Mouse (Mus musculus) forelimb bud, embryonic 11.5 days (tissue): ENCODE measurements around the gene Tango2.
A peak's percentile ranks its signal among the peaks of the same experiment; 100 is the strongest.

Experiments used
- DNase-seq: peaks from one replicate; pipeline ENCODE4 v3.0.0-alpha.2; 2012; ENCODE audit warnings: low read depth, low spot score

Tango2 gene

DNA sequence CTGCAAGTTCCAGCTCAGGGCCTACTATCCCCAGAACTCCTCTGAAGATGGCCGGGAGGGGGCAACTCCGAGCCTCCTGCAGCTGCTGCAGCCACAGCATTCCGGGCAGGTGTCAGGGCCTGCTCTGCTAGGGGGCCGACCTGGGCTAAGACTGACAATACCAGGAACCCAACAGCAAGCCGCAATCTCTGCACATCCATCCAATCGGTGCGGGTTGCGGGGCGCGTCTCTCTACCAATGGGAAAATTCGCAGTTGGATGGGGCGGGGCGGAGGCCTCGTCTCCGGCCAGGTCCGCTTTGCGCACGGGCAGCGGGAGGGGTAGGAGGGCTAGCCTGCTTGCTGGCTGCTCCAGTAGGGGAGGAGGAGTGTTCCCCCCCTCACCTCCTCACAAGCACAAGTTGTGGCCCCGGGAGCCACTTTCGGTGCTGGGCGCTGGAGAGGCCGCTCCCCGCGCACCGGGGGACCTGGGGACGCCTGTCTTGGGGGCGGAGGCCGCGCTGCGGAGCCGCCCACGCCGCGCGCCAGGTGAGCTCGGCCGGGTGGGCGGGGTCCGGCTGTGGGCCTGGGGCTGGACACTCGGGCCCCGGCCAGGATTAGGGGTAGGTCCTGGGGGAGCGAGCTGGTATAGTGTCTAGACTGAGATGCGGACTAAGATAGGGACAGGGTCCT is at the start of gene Tango2, which contains the start of gene Arvcf:
Gene Tango2, minus strand, starts transcription at position 173 of the 670 bp plus-strand sequence.
Gene Arvcf, plus strand, starts transcription at position 252 of the 670 bp plus-strand sequence.
- DNase-seq: peak; percentile 89

DNA sequence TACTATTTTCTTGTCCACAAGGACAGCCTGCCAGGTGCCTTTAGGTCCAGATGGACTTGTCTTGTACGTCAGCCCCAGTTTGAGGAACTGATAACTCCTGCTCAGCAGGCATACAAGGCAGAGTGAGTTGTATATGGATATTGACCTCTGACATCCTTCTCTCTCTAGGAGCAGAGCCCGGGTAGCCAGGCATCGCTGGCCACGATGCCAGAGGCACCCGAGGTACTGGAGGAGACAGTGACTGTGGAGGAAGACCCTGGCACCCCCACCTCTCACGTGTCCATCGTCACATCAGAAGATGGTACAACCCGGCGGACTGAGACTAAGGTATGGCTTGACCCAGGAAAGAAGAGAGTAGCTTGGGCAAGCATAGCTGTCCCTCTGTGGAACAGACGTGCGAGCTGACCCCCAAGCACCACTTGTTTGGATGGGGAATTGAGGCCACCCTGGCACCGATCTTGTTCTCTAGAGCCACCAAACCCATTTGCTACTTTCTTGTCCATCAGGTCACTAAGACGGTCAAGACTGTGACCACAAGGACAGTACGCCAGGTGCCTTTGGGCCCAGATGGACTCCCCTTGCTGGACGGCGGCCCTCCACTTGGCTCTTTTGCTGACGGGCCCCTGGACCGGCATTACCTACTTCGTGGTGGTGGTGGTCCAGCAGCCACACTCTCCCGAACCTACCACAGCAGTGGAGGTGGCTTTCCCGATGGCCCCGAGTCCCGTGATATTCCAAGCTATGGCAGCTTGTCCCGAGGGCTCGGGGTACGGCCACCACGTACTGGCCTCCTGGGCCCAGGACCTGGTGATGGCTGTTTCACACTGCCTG is 49.1 kb upstream of the Tango2 start:
- no peak for DNase-seq

DNA sequence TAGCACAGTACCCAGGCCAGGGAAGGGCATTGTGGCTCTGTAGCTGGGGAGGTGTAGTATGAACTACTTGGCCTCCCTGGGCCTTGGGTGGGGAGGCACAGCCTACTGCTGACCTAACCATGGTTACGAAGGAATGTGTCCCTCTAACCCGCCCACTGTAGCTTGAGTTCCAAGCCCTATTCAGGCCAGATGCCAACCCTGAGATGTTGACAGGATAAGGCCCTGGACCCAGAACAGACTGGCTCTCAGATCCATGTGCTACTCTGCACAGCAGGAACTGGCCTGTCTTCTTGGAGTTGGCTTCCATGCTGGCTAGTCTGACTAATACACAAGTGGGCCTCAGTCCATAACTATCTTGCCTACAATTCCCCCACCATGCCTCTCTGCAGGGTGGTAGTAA is 48.3 kb upstream of the Tango2 start:
- no peak for DNase-seq

DNA sequence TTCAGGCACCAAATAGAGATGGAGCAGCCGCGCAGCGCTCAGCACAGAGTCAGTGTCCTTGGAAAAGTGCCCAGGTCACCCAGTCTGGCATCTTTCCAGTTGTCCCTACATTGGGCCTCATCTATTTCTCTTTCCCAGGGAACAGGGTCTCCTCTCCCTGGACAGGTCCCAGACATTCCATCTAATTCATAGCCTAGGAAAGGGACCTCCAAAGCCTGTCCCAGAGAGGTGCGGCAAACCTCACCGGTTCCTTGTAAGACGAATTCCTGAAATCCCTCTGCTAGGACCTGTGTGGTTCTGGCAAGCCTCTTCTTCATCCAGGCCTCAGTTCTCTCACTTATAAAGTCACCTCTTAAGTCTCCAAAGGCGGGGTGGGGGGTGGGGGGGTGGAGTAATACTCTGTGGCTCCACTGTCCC is 47.7 kb upstream of the Tango2 start:
- DNase-seq: no peak

DNA sequence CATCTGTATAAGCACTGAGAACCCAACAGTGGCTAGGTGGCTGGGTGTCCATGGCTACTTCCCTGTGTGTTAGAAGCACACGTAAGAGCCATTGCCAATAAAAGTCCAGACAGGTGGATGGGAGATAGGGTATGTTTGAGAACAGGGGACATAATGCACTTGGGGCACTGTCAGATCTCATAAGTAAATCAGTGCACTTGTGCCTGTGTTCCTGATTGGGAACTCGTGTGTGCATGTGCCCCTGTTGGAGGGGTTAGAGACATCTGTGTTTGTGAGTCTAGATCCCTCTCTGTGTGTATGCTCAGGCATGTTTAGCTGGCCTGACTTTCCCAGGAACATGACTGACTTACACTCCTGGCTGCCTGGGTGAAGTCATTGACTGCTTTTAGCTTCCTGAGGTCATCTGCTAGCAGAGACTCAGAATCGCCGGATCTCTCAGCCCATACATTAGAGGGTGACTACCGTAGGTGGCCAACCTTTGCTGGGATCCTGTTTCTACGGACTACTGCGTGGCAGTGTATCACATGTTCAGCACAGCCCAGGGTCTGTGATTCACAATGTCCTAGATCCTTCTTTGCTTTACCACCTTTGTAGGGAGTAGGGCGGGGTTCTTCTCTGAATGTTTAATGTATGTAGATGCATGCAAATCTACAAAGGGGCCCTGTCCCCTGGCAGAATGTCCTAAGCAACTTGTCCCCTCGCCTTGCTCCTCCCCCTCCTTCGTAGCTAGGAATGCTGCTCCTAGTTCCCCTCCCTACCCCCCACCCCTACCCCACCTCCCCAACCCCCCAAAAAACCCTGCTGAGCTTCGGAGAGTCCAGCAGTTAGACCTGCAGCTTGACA is 47.1 kb upstream of the Tango2 start:
- DNase-seq: peak; percentile 31

DNA sequence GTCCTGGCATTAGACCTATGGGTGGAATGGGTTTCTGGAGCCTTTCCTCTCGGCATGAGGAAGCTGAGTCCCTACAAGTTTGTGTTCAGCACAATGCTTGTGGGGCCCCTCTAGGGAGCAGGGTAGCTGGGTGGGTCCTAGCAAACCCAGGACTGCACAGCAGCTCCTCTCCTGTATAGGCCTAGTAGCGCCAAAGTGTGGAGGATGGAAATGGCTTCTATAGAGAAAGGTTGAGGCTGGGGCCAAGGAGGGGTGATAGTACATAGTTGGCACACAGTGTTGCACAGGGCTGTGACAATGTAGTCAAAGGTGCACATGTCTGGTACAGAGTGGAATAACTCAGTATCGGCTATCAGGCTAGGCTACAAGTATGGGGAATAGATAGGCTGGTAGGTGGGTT is 46.2 kb upstream of the Tango2 start:
- no peak for DNase-seq

DNA sequence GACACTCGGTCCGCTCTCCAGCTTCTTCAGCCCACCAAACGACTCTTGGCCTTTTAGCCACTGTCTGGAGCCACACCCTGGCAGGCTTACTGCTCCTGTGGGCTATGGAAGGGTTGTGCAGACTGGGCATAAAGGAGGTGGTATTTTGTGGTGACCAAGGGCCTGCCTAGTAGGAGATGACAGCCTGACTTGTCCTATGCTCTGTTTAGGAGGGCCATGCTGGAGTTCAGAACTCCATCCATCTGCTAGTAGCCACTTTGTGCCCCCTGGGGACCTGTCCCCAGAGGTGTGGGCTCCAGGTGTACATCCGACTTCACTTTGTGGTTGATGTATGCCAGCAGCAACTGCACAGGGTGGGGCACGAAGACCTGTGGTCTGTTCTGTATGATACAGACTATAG is 45.7 kb upstream of the Tango2 start:
- DNase-seq: no peak

DNA sequence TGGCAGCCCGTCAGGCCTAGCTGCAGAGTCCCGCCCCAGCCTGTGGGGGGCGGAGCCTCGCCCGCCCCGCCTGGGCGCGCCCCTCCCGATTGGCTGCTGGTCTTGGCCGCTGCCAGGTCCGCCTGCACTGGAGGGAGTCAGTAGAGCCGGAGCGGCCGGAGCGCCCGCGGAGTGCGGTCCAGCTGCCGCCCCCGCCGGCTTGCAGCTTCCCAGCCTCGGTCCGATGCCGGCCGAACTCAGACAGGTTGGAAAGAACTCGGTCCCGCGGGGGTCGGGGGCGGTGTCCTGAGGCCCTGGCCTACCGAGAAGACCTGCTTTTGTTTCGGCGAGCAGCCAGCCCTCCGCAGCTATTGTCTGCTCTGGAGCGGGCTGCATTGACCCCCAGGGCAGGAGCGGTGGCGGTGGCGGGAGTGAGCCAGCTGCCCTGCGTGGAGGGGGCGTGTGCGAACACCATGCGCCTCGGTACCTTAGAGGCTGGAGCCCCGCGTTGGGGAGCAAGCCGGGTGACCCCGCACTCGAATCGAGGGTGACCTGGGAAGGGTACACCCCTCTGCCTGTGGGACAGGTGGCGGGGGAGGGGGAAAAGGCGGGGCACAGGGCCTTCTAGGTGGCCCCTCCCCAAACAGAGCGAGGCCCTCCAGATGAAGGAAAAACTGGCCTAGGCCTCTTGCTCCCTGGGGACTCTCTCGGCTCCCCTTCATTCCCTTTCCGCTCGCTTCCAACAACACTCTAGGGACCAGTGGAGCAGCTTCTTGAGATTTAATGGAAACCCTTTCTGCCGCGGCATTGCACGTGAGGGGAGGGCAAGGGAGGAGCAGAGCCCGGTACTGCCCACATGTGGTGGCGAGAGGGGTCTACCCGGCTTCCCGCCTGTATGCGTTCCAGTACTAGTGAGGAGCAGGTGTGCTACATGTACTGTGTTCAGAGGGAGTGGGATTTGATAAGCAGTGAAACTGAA is 44.8 kb upstream of the Tango2 start:
- peak; percentile 83 for DNase-seq

DNA sequence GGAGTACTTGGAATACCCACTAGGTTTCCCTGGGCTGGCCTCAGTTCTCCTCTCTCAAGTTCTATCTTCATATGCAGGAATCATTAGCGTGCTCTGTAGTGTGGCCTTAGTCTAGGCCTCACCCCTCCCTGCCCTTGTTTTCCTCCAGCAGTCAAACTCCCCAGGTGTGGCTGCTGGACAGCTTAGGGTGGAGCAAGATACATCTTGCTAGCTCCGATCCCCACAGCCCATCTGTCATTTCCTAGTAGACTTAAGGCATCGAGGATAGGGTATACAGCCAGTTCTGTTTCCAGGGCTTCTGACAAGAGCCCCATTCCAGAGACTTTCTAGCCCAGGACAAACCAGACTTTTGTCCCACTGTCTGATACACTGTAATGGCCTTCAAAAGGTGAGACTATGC is 43.8 kb upstream of the Tango2 start:
- no peak for DNase-seq

DNA sequence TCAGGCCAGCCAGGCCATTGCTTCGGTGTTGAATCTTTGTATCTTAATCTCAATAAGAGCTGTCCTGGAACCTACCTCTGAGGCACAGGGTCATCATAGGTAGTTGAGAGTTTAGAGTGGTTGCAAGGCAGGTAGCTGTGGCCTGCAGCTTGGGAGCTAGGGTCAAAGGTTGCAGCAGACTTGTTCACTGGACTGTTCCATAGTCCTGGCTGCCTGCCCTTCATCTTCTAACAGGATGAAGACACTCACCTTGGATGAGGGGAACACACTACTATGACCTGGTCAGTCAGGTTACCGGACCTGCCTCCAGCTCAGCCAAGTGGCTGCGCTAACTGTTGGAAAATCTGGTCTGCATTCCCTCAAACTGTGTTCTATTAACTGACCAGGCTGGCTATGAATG is 43.2 kb upstream of the Tango2 start:
- DNase-seq: no peak

DNA sequence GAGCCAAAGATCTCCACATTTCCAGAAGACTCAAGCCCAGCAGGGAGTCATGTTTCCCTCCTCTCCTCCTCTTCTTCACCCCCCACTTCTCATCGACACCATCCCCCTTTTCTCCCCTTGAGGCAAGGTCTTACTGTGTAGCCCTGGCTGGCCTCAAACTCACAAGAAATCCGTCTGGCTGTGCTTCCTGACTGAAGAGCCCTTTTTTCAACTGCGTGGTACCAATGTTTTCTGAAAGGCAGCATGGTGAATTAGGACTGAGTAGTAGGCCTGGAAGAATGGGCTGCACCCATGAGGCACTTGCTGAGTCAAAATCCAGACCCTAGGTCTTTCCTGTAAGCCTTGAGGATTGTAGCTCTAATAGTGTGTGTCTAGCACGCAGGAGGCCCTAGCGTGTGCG is 42.5 kb upstream of the Tango2 start:
- DNase-seq: no peak

DNA sequence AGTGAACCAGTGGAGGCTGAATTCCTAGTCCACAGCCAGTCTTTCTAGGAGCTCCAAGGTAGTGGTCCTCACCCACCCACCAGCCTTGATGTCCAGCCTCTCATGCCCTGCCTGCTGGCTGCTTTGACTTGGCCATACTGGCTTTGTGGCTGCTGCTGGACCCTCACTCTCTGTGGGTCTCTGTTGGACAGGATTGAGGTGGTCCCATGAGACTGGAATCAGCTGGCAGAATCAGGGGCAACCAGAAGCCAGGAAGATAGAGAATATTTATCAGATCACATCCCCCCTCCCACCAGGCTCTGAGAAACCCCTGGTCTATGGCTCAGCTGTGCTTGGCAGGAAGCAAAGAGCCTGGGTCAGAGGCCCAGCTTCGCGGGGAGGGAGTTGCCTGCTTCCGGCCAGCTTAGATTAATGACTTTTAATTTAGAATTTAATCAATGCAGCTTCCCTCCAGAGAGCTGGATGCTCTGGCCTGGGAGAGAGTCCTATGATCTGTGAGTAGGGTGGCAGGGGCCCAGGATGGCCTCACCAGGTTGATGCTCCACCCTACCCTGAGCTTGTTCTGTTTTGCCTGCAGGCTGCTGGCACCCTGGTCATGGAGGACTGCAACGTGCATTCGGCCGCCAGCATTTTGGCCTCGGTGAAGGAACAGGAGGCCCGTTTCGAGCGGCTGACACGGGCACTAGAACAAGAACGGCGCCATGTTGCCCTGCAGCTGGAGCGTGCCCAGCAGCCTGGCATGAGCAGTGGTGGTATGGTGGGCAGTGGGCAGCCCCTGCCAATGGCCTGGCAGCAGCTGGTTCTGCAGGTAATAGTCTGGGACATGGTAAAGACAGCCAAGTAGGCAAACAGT is 40.9 kb upstream of the Tango2 start:
- DNase-seq: no peak

DNA sequence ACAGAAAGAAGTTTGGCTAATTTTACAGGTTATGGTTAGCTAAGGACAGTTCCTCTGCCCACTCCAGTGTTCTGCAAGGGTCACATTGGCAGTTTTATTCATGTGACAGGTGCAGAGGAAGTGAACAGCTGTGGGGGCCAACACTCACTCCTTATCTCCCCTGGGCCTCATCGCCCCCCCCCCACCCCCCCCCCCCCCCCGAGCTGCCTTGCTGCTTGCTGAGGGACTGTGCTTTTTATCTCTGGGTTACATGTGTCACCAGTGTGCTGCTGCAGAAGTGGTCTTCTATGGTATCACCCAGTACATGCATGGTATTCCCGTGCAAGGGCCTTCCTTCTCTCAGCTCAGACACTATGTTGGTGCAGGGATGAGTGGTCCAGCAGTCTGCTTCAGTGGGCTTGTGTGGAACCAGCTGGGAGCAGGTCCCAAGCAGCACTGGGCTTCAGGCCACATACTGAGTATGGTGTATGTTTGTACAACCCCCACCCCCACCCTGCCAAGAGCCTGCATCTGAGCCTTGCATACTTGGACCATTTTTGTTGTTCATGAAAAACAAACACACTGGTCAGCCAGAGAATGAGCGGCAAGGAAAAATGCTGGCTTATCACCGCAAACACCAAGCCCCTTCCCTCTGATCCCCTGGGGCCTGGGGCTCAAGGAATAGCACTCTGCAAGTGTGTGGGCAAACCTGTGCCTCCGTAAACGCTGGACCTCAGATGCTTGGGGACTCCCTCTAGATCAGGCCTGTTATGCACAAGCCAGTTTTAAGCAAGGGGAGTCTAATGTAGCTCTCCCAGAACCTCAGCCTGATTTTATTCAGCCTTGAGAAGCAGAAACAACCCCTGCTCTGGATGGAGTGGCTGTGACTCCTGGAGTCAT is 40.0 kb upstream of the Tango2 start:
- DNase-seq: no peak

DNA sequence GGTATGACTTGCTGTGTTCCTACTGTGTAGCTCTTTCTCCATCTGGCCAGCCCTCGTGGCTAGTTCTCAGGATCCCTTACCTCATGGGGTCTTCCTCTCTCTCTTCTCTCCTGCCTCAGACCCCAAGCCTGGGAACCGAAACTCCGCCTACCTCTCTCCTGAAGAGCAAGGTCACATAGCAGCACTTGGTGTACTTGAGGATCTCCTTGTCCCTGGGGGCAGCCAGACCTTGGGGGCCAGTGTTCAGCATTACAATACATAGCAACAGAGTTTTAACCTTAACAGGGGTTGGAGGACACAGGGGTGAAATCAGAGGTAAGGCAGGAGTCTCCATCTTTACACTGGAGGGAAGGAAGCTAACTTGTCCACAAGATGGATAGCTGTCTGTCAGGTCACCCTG is 39.1 kb upstream of the Tango2 start:
- no peak for DNase-seq

DNA sequence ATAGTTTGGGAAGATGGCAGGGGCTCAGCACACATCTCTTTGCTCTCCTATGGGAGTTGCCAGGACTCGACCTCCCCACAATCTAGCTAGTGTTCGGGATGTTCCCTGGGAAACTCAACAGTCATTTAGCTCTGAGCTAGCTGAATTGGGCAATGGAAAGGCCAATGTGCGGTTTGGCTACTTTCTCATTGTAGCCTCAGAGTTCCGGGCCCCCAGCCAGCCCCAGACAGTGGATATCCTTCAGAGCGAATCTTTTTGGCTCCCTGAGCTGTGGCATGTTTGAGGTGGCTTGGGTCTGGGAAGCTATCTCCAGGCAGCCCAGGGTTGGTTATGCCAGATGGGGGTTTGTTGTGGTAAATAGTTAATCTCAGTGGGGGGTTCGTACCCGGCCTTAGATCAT is 38.5 kb upstream of the Tango2 start:
- DNase-seq: no peak

DNA sequence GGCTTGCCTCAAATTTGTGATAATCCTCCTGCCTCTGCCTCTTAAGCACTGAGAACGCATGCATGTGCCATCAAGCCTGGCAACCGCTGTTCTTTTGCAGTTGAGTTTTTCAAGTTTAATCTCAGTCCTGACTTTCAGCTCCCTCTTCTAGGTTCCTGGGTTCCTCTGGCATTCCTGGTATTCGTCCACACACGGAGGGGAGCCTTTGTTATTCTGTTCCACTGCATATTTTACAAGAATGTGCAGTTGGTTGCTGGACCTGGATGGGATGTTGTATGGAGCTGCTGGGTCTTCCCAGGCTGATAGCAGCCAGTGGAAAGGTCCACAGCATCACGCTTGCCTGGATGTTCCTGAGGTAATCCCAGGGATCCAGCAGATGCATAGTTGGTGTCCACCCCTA is 37.5 kb upstream of the Tango2 start:
- no peak for DNase-seq

DNA sequence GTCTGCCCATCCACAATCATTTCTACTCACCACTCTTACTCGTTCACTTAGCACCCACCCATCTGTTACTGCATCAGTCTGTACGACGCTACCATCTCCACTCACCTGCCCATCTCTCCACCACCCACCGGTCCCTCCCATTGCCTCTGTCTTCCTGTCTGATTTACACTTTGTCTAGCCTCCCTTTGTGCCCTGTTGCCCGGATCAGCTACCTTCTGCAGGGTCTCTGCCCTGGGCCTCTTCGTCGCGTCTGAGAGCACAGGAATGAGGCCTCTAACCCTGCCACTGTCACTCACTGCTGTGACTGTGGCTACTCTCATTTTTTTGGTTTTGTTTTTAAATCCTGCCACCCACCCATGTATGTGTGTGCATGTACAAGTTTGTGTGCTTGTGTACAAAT is 36.8 kb upstream of the Tango2 start:
- DNase-seq: no peak

DNA sequence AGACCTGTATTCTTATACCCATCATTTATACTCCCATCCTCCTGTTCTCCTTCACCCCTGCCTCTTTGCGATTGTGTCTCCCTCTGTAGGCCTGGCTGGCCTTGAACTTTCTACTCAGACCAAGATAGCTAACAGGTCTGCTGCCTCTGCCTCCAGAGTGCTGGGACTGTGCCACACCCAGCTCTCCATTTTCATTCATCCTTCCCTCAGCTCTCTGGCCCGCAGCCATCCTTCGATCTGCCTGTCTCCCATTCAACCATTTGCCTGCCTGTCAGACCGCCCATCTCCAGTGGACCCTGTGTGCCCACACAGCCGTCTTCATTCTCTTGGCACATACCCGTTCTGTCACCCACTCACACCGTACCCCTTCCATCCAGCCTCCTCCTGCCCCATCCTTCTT is 36.3 kb upstream of the Tango2 start:
- DNase-seq: no peak

DNA sequence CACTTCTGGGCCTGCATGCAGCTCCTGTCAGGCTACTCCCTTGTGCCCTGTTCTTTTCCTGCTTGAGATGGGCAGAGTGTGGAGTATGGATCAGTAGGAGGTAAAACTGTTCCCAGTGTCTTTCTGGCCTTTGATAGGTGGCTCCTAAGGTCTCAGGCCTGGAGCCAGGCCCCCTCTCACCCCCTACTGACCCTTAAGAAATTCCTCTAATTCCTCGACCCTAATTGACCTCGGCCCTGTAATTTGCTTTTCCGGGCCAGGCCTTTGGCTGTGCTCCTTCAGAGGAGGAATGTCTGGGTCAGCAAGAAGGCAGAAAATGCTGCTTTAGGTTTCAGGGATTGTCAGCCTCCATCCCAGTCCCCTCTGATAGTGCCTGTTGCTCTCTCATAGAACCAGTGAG is 35.9 kb upstream of the Tango2 start:
- no peak for DNase-seq
